Mouse (Mus musculus) pancreas, adult 10 weeks (tissue): Measurements from ENCODE around the gene Armc7. TPM values are rescaled to one million over a fixed set of nuclear protein-coding genes. Genes with fewer than 3 reads are reported as not detected.

Source experiments
- polyA plus RNA-seq: library from polyadenylated mRNA; stranded (reverse); fragments of 350-450 nt; fragmentation: Illumina TruSeq; extraction: RNeasy Lipid Tissue Mini Kit (QIAGEN cat#74804); gene quantifications from one replicate; pipeline ENCODE4 v1.2.3, GENCODE M21; 2015; ENCODE audit warnings: low read depth, low replicate concordance; ENCODE audit not compliant: insufficient read depth

Armc7 gene
- 1.3 TPM for polyA plus RNA-seq

GRCm38 (mm10) chr11:115475025-115475757 lies at the start of gene Armc7:
TSS of gene Armc7 (plus strand) at chr11:115475667.

GRCm38 (mm10) chr11:115439906-115440595 lies 35.4 kb upstream of the Armc7 start, which contains the start of gene Trim80:
TSS of gene Trim80 (plus strand) at chr11:115440545.

GRCm38 (mm10) chr11:115462243-115462891 lies 13.1 kb upstream of the Armc7 start, which contains the start of gene Slc16a5:
TSS of gene Slc16a5 (plus strand) at chr11:115462474.

GRCm38 (mm10) chr11:115491356-115492083 lies 16.1 kb downstream of the Armc7 start, which contains the start of gene Nt5c:
TSS of gene Nt5c (minus strand) at chr11:115491862.

GRCm38 (mm10) chr11:115514238-115514663 lies 38.8 kb downstream of the Armc7 start, which contains the start of gene Jpt1:
TSS of gene Jpt1 (minus strand) at chr11:115514387.

GRCm38 (mm10) chr11:115536038-115536681 lies 60.7 kb downstream of the Armc7 start, which contains the start of gene Sumo2:
TSS of gene Sumo2 (minus strand) at chr11:115536276.

Other genes starting within 250 kb of the Armc7 start
- gene Grin2c, start 208.4 kb upstream of the Armc7 start, polyA plus RNA-seq, result 0.48 TPM
- gene Fdxr, start 198.6 kb upstream of the Armc7 start, polyA plus RNA-seq, result 10.5 TPM
- 3.3 TPM for gene Fads6, start 178.0 kb upstream of the Armc7 start, polyA plus RNA-seq
- not detected for gene Otop2, start 168.5 kb upstream of the Armc7 start, polyA plus RNA-seq
- gene Ush1g, start 153.6 kb upstream of the Armc7 start, polyA plus RNA-seq, result not detected
- not detected for gene Otop3, start 140.9 kb upstream of the Armc7 start, polyA plus RNA-seq
- gene Hid1, start 107.9 kb upstream of the Armc7 start, polyA plus RNA-seq, result 44.2 TPM
- 2.5 TPM for gene Cdr2l, start 93.8 kb upstream of the Armc7 start, polyA plus RNA-seq
- 26.4 TPM for gene Mrpl58, start 71.9 kb upstream of the Armc7 start, polyA plus RNA-seq
- 161 TPM for gene Atp5h, start 55.7 kb upstream of the Armc7 start, polyA plus RNA-seq
- gene Kctd2, start 55.5 kb upstream of the Armc7 start, polyA plus RNA-seq, result 19.3 TPM
- gene Trim80, start 35.1 kb upstream of the Armc7 start, polyA plus RNA-seq, result not detected
- gene Slc16a5, start 13.2 kb upstream of the Armc7 start, polyA plus RNA-seq, result 2.6 TPM
- 14.2 TPM for gene Nt5c, start 16.2 kb downstream of the Armc7 start, polyA plus RNA-seq
- 22.4 TPM for gene Jpt1, start 38.7 kb downstream of the Armc7 start, polyA plus RNA-seq
- gene Sumo2, start 60.6 kb downstream of the Armc7 start, polyA plus RNA-seq, result 54.9 TPM
- 28.3 TPM for gene Nup85, start 88.8 kb downstream of the Armc7 start, polyA plus RNA-seq
- 16.0 TPM for gene Mrps7, start 128.3 kb downstream of the Armc7 start, polyA plus RNA-seq
- gene Gga3, start 128.4 kb downstream of the Armc7 start, polyA plus RNA-seq, result 10.9 TPM
- gene Mif4gd, start 137.3 kb downstream of the Armc7 start, polyA plus RNA-seq, result 27.7 TPM
- gene Slc25a19, start 152.6 kb downstream of the Armc7 start, polyA plus RNA-seq, result 8.3 TPM
- gene Grb2, start 232.9 kb downstream of the Armc7 start, polyA plus RNA-seq, result 10.1 TPM